Mouse (Mus musculus) limb, embryonic 15.5 days (tissue): ENCODE measurements at regions not wholly inside any gene's neighbourhood (a gene's known extent, or its start where the extent isn't known, plus 50 kb on each side); places are given as distances from the start of the nearest gene placed in this dataset.
A peak's percentile ranks its signal among the peaks of the same experiment; 100 is the strongest.

Experiments
- ATAC-seq: fragments of 200-750 bp; cut with Nextera tagmentation; 2 replicates; pipeline ENCODE4 v1.8.0; 2017; ENCODE audit warnings: low read depth, moderate TSS enrichment; ENCODE audit not compliant: insufficient number of reproducible peaks, low FRiP score, low TSS enrichment
- H3K27ac ChIP-seq: fragments of 300-500 bp; sonication (generic); 2 replicates; pipeline ENCODE4 v1.5.1; 2015; ENCODE audit warnings: moderate library complexity, mild to moderate bottlenecking, inconsistent platforms
- H3K27me3 ChIP-seq: fragments of 300-500 bp; sonication (generic); 2 replicates; pipeline ENCODE4 v1.6.1; 2015; ENCODE audit warnings: inconsistent platforms
- H3K36me3 ChIP-seq: fragments of 300-500 bp; sonication (generic); 2 replicates; pipeline ENCODE4 v1.6.1; 2015; ENCODE audit warnings: inconsistent platforms
- H3K4me1 ChIP-seq: fragments of 300-500 bp; sonication (generic); 2 replicates; pipeline ENCODE4 v1.6.1; 2015; ENCODE audit warnings: inconsistent platforms
- H3K4me2 ChIP-seq: fragments of 300-500 bp; sonication (generic); 2 replicates; pipeline ENCODE4 v1.6.1; 2015; ENCODE audit warnings: mild to moderate bottlenecking, inconsistent platforms
- H3K4me3 ChIP-seq: fragments of 300-500 bp; sonication (generic); 2 replicates; pipeline ENCODE4 v1.5.1; 2015; ENCODE audit warnings: mild to moderate bottlenecking, inconsistent platforms
- H3K9ac ChIP-seq: fragments of 300-500 bp; sonication (generic); 2 replicates; pipeline ENCODE4 v1.6.1; 2015; ENCODE audit warnings: inconsistent platforms
- H3K9me3 ChIP-seq: fragments of 300-500 bp; sonication (generic); 2 replicates; pipeline ENCODE4 v1.6.1; 2016; ENCODE audit warnings: inconsistent platforms
- WGBS: fragments of 180-500 bp; shearing (Covaris S2); methylation state at CpG from one replicate; pipeline ENCODE4 v1.1.7; 2015; 5-methylcytosine and 5-hydroxymethylcytosine counted together

DNA sequence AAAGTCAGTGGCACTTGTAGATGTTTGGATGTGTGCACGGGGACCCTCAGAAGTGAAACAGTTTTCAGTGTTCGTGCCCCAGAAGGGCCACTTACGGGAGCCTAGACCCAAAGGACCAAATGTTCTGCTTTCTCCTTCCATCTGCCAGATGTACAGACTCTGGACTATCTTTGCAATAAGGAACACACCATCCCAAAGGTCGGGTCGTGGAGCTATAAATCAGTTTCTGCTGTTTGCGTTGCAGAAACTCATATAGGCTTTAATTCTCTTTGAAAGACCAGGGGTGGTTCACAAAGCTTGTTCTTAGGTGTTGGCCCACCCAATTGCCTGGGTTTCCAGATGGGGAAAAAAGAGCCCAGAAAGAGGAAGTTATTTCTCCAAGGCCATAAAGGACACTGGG lies 206.3 kb upstream of the Cdh5 start:
- Histone ChIP-seq H3K27ac (no peak overlapping the region), H3K9ac (no peak overlapping the region), H3K27me3 (no peaks in the 10 kb centered on the region), H3K9me3 (no peaks in the 10 kb centered on the region), H3K36me3 (no peaks in the 10 kb centered on the region), H3K4me1 (peaks cover 10% of the 10 kb centered on the region), H3K4me2 (no peak overlapping the region), H3K4me3 (no peak overlapping the region)
- 75% methylated on average over 6 of the region's 6 CpGs for WGBS
- ATAC-seq, result no peak

DNA sequence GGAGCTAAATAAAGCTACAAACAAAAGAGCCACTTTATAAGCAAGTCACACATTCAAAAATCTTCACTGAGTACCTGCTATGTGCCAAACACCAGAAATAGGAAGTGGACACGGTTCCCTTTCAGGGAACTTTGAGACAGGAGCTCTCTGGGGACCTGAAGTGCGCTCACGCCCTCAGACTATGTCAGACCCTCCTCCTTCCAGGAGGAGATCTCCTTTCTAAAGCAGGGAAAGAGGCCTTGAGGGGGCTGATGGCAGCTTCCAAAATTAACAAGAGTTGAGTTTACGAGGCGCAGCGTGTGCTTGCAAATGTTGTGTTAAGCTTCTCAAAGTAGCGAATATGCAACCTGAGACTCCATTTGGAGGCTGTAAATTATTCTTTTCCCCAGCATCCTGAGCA lies 204.0 kb upstream of the Cdh5 start:
- Histone ChIP-seq H3K27ac (no peak overlapping the region), H3K36me3 (no peaks in the 10 kb centered on the region), H3K27me3 (no peaks in the 10 kb centered on the region), H3K4me1 (peaks cover 13% of the 10 kb centered on the region), H3K4me2 (no peak overlapping the region), H3K9me3 (no peaks in the 10 kb centered on the region), H3K4me3 (no peak overlapping the region), H3K9ac (no peak overlapping the region)
- 34% methylated on average over 7 of the region's 7 CpGs for WGBS
- ATAC-seq, result no peak

DNA sequence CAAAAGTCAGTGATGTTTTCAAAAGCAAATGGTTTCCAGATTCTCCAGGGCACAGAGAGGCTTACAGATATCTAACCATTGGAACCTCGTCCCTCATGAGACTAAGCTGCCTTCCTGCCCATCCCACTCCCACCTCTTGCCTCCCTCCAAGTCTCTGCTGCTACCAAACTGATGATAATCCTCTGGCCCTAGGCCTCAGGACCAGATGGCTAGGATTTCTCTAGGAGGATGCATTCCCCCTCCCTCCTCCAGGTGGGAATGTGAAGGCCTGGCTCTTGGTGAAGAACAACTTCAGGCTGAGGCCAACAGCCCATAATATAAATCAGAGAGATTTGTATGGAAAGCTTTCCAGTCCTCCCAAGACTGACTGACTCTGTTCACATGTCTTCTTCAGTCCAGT lies 198.9 kb upstream of the Cdh5 start:
- WGBS, result 54% methylated on average over 1 of the region's 1 CpGs

GRCm38 (mm10) chr8:103903635-103904034 lies 197.8 kb upstream of the Cdh5 start:
- Histone ChIP-seq H3K4me3 (no peak overlapping the region), H3K4me2 (no peak overlapping the region), H3K27ac (no peak overlapping the region), H3K4me1 (peaks cover 3% of the 10 kb centered on the region; the same call in 1 of the 2 replicates), H3K9me3 (no peaks in the 10 kb centered on the region), H3K36me3 (no peaks in the 10 kb centered on the region), H3K27me3 (no peaks in the 10 kb centered on the region), H3K9ac (no peak overlapping the region)
- ATAC-seq, result no peak
- 75% methylated on average over 5 of the region's 5 CpGs for WGBS

More for the DNA sequence above, 198.9 kb upstream of the Cdh5 start:
- Histone ChIP-seq H3K4me3 (no peak overlapping the region), H3K36me3 (no peaks in the 10 kb centered on the region), H3K27ac (no peak overlapping the region), H3K27me3 (no peaks in the 10 kb centered on the region), H3K9me3 (no peaks in the 10 kb centered on the region), H3K9ac (no peak overlapping the region), H3K4me2 (no peak overlapping the region), H3K4me1 (peaks cover 7% of the 10 kb centered on the region)
- no peak for ATAC-seq

DNA sequence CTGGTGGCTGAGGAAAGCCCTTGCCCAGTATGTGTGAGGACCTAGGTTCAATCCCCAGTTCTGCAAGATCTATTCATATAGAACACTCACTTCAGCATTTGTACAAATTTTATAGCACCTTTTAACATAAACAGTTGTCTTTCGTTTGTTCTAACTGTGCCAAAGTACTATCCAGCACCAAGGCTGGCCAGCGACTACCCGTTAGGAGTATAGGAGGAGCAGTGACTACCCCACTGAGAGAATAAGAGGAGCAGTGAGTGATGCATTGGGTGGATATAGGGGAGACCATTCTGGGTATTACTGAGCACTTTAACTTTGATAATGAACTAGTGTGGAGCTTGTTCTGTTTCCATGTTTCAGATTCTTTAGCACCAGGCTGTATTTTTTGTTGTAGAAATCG lies 193.8 kb upstream of the Cdh5 start:
- no peaks in the 10 kb centered on the region for H3K4me1 ChIP-seq
- 81% methylated on average over 4 of the region's 4 CpGs for WGBS
- H3K36me3 ChIP-seq, result no peaks in the 10 kb centered on the region
- no peaks in the 10 kb centered on the region for H3K9me3 ChIP-seq
- no peak for ATAC-seq
- no peaks in the 10 kb centered on the region for H3K27me3 ChIP-seq
- no peak overlapping the region for H3K27ac ChIP-seq
- no peak overlapping the region for H3K4me2 ChIP-seq
- H3K9ac ChIP-seq, result no peak overlapping the region
- no peak overlapping the region for H3K4me3 ChIP-seq

GRCm38 (mm10) chr8:103911287-103912015 lies 190.0 kb upstream of the Cdh5 start:
- Histone ChIP-seq H3K9me3 (no peaks in the 10 kb centered on the region), H3K4me3 (no peak overlapping the region), H3K9ac (no peak overlapping the region), H3K36me3 (no peaks in the 10 kb centered on the region), H3K27ac (no peak overlapping the region), H3K4me2 (no peak overlapping the region), H3K4me1 (peaks cover 19% of the 10 kb centered on the region), H3K27me3 (no peaks in the 10 kb centered on the region)
- ATAC-seq, result no peak
- 78% methylated on average over 2 of the region's 2 CpGs for WGBS

DNA sequence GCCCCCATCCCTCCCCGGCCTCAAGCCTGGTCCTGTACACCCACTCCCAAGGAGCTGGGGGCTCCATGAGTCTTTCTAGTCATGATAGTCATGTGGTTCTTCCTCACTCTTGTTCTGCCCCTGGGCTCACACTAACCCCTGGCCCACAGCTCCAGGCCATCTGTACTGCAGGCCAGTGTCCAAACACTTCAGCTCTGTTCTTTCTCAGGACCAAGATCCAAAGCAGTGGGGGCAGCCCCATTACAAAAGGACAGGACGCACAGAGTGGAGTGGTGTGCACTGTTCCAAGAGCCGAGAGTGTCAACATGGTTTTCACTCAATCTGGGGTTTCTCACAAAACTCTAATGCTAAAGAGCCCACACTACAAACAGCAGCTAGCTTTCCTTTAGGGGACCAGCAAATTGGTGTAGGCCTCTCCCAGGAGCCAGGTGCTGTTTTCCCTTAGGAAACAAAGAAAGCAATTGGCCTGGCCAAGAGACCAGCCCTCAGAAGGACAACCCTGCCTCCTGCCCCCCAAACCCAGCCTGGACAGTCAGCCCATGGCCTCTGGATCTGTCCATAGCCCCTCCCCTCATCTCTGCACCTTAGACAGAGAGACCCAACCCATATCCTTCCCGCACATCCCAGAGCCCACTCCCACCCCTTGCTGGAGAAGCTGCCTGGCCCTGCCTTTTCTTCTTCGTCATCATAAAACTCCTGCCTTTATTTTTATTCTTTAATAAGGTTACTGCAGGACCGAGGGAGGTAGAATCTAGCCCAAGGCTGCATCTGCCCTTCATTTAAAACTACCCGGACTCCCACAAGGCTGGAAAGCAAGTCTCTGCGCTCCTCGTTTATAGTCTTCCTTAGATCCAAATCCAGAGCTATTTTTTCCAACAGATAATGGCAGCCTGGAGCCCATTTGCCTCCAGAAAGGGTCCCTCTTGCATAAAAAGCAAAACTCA lies 188.2 kb upstream of the Cdh5 start:
- no peak; the same call in 1 of the 2 replicates for ATAC-seq
- H3K4me3 ChIP-seq, result no peak overlapping the region
- WGBS, result 49% methylated on average over 9 of the region's 9 CpGs
- no peak overlapping the region for H3K9ac ChIP-seq
- H3K27ac ChIP-seq, result peak overlapping the region; percentile 83
- no peak overlapping the region for H3K4me2 ChIP-seq
- no peaks in the 10 kb centered on the region for H3K36me3 ChIP-seq
- H3K9me3 ChIP-seq, result no peaks in the 10 kb centered on the region
- no peaks in the 10 kb centered on the region for H3K27me3 ChIP-seq
- peaks cover 19% of the 10 kb centered on the region for H3K4me1 ChIP-seq

DNA sequence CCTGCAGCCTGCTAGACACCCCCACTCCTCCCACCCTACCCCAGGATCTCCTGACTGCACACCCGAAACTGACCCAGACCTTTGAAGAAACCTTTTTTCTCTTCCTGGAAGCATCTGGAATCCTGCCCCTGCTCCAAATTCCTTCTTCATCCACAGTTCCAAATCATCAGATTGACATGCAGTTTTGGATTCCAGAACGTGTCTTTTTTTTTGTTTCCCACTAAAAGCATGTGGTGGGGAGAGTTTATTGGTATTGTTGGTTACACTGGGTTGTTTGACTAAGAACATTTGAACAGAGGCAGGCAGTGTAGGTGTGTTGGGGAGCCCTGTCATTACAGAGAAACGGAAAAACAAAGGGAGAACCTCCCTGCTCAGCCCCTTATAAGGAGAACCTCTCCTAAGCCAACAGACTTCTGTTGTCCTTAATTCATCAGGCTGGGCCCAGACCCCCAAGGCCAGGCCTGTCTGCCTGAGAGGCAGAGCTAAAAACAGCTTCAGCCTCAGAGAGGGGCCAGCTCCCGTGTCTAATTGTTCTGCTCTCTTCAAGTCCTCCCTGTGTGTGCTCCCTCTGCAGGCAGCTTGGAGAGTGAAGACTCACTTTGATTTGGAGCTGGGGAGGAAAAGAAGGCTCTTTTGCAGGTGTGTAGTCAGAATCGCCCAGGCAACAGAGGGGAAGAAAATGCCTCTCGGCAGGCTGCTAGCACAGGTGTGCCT lies 187.3 kb upstream of the Cdh5 start:
- no peaks in the 10 kb centered on the region for H3K27me3 ChIP-seq
- H3K9ac ChIP-seq, result no peak overlapping the region
- WGBS, result 23% methylated on average over 6 of the region's 6 CpGs
- no peak overlapping the region for H3K4me2 ChIP-seq
- peak overlapping the region; percentile 83 for H3K27ac ChIP-seq
- H3K9me3 ChIP-seq, result no peaks in the 10 kb centered on the region
- no peaks in the 10 kb centered on the region for H3K36me3 ChIP-seq
- ATAC-seq, result no peak
- H3K4me1 ChIP-seq, result peaks cover 19% of the 10 kb centered on the region
- no peak overlapping the region for H3K4me3 ChIP-seq

DNA sequence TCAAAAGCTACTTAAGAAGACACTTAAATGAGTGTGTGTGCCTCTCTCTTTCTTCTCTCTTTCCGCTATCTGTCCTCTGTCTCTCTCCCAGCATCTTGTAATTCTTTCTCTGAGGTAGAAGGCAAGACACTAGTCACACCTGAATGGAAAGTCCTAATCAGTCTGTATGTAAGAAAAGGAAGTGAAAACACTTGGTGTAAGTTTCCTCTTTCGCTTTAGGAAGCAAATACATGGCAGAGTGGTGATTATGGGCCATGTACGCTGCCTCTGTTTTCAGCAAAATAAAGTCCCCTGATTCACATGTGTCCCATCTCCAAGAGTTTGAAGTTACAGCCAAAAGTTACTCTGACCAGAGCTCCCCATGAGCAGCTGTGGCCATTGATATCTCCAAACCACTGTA lies 182.1 kb upstream of the Cdh5 start:
- Histone ChIP-seq H3K27ac (no peak overlapping the region), H3K4me3 (no peak overlapping the region), H3K4me1 (peaks cover 4% of the 10 kb centered on the region), H3K9me3 (no peaks in the 10 kb centered on the region), H3K9ac (no peak overlapping the region), H3K4me2 (no peak overlapping the region), H3K36me3 (no peaks in the 10 kb centered on the region), H3K27me3 (no peaks in the 10 kb centered on the region)
- 87% methylated on average over 3 of the region's 3 CpGs for WGBS
- ATAC-seq, result no peak

- H3K9ac ChIP-seq, result no peak overlapping the region
- no peak for ATAC-seq
- H3K4me3 ChIP-seq, result no peak overlapping the region
- no peaks in the 10 kb centered on the region for H3K36me3 ChIP-seq
- no peak overlapping the region for H3K4me2 ChIP-seq
- H3K9me3 ChIP-seq, result no peaks in the 10 kb centered on the region
- 60% methylated on average over 4 of the region's 4 CpGs for WGBS
- H3K27ac ChIP-seq, result no peak overlapping the region
- no peaks in the 10 kb centered on the region for H3K27me3 ChIP-seq
- no peaks in the 10 kb centered on the region for H3K4me1 ChIP-seq
Measured at GRCm38 (mm10) chr8:103921621-103922020, 179.8 kb upstream of the Cdh5 start.

DNA sequence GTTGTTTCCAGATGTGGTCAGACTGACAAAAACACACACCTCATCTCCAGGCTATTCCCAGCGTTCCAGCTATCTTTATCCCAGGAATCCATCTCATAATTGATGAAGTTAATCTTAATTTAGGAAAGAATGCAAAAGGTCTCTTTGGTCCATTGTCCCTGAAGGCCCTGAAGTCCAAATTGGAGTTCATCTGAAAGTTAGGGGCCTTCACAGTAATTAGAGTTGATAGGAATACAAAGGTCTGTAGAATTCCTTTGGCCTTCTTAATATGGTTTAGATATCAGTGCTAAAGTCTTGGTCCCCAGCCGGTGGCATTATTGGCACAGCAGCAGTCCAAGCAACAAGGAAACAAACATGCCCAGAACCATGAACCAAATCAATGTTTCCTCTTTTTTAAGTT lies 178.7 kb upstream of the Cdh5 start:
- no peak overlapping the region for H3K27ac ChIP-seq
- no peaks in the 10 kb centered on the region for H3K4me1 ChIP-seq
- no peak overlapping the region for H3K9ac ChIP-seq
- H3K4me2 ChIP-seq, result no peak overlapping the region
- H3K36me3 ChIP-seq, result no peaks in the 10 kb centered on the region
- WGBS, result 72% methylated on average over 2 of the region's 2 CpGs
- H3K9me3 ChIP-seq, result no peaks in the 10 kb centered on the region
- no peak overlapping the region for H3K4me3 ChIP-seq
- ATAC-seq, result no peak
- H3K27me3 ChIP-seq, result no peaks in the 10 kb centered on the region

DNA sequence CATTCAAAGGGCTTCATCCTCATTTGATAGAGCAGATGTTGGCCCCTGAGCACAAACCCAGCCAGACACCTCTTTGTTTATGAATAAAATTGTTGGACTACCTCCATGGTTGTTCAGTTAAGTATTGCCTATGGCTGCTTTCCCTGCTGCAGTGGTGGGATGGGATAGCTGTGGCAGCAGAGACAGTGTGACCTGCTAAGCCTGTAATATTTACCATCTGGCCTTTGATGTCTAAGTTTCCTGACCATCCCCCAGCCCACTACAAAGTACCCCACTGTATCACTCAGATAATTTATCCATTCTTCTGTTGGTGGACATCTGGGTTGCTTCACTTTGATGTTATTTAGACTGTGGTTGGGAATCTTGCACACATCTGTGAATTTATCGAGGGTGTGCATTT lies 168.7 kb upstream of the Cdh5 start:
- Histone ChIP-seq H3K36me3 (no peaks in the 10 kb centered on the region), H3K9ac (no peak overlapping the region), H3K4me2 (no peak overlapping the region), H3K4me3 (no peak overlapping the region), H3K4me1 (no peaks in the 10 kb centered on the region), H3K27me3 (no peaks in the 10 kb centered on the region), H3K9me3 (no peaks in the 10 kb centered on the region), H3K27ac (no peak overlapping the region)
- WGBS, result 33% methylated on average over 1 of the region's 1 CpGs
- ATAC-seq, result no peak
